Mouse (Mus musculus) olfactory bulb, adult 2 months (tissue): Measurements from ENCODE around the gene Aqp2.

Experiments
- CTCF ChIP-seq: fragments of 200-500 bp; IDR thresholded peaks from 2 replicates; pipeline ENCODE4 v1.5.1; 2012; ENCODE audit warnings: low read depth, mild to moderate bottlenecking, low read length, moderate library complexity; ENCODE audit not compliant: insufficient read depth
- POLR2A ChIP-seq: fragments of 200-500 bp; IDR thresholded peaks from 2 replicates; pipeline ENCODE4 v1.6.1; 2012; ENCODE audit warnings: mild to moderate bottlenecking, low read depth, low read length, moderate library complexity; ENCODE audit not compliant: insufficient read depth

GRCm38 (mm10) chr15:99602206-99602820 lies 23.5 kb downstream of the Aqp2 start:
- TF ChIP-seq CTCF (no peak), POLR2A (no peak)
